Comparison of ENCODE assay signal across 8 mouse cellular contexts in genomic region chr2:179976628-179977343, GRCm38 (mm10). TPM values are rescaled to one million over a fixed set of nuclear protein-coding genes. Genes with fewer than 3 reads are reported as not detected.
DNase-seq lines count a peak whose midpoint lies in the region; ATAC-seq lines count a peak whose summit lies in the region.

Gene Taf4, minus strand, starts transcription at chr2:179976646.

- peak; percentile 96 for ATAC-seq in hindbrain, embryonic 12.5 days (ENCODE audit: low FRiP score)

- peak within 1 kb of the TSS; percentile 91 for H3K9ac ChIP-seq in hindbrain, embryonic 12.5 days

- no peaks in the 10 kb centered on the region for H3K27me3 ChIP-seq in hindbrain, embryonic 12.5 days

- no peaks in the 10 kb centered on the region for H3K9me3 ChIP-seq in hindbrain, embryonic 12.5 days (replicated peaks)

- 1% methylated on average over 58 of the region's 84 CpGs for WGBS in hindbrain, embryonic 12.5 days

- H3K4me3 ChIP-seq in hindbrain, embryonic 12.5 days, result peak within 1 kb of the TSS; percentile 82

- H3K4me2 ChIP-seq in hindbrain, embryonic 12.5 days (replicated peaks), result peak within 1 kb of the TSS; percentile 100

- DNase-seq in NIH3T3 (ENCODE audit: low read depth), result peak; percentile 91
- DNase-seq in cerebellum, adult 9-11 months, result peak; percentile 92
- peak; percentile 75 to 90 for DNase-seq in frontal cortex, postnatal 10 days (ENCODE audit: low spot score in 2 of 2)
- peak; percentile 91 to 96 for DNase-seq in layer of hippocampus, postnatal 25 days (ENCODE audit: extremely low spot score in 1 of 2, low spot score in 1 of 2)
- peak; percentile 91 for DNase-seq in lung, postnatal 14 days
- DNase-seq in ovary, postnatal 36 days (ENCODE audit: low spot score), result peak; percentile 91
- peak; percentile 92 for DNase-seq in thymus, postnatal 25 days

- peaks cover 41% of the 10 kb centered on the region for H3K4me1 ChIP-seq in hindbrain, embryonic 12.5 days

- H3K36me3 ChIP-seq in hindbrain, embryonic 12.5 days, result no peaks in the 10 kb centered on the region

- peak within 1 kb of the TSS; percentile 96 for H3K27ac ChIP-seq in hindbrain, embryonic 12.5 days

RNA-seq across cellular contexts. Expression of gene Taf4, which starts in this region (rescaled TPM):
- polyA plus RNA-seq in hindbrain, embryonic 12.5 days (2016; fragmentation: Nextera tagmentation; extraction: Ambion mirVana), result 3.5 and 5.2 TPM in 2 replicates
- 10 to 100 TPM; 19.4 to 21.0 TPM for total RNA-seq in layer of hippocampus, postnatal 25 days (2021)

Comparison
In these comparisons a context has a peak if more than half of its experiments do, and no peak if none do; other contexts are left out.
1. Peak in every context shown above with its lines: DNase-seq, ATAC-seq, H3K4me3 ChIP-seq and H3K27ac ChIP-seq.